ENCODE assay signal across 12 mouse cellular contexts in the genomic region with DNA sequence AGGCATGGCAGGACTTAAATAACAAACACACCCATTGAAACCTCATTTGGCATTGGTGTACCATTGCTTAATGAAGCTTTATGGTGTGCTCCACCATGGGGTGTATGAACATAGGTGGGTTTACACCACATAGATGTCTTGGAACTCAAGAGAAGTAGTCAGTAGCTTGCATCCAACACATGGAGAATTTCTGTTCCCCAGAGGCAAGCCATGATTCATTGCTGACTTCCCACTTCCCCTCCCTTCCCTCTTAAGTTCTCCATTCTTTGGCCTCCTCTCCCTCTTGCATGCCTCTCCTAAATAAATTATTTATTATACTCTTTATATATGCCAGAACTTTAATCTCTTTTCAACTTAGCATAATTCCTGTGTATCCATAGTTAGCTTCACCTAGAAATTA.
"Had no signal": no experiment of that assay in that cellular context is flagged by ENCODE, and none has a peak within 500 bp of the region (broad histone marks: within the 10 kb centered on the region; RNA-seq: fewer than 3 reads in every experiment).

No protein-coding gene starts in this region.

- DNase-seq: gastrocnemius, postnatal 14 days; gastrocnemius, postnatal 36 days; heart, adult 2 months; heart, postnatal 10 days; heart, postnatal 4 days; kidney, adult 18-20 months; kidney, adult 9 months; kidney, postnatal 10 days; kidney, postnatal 25 days; kidney, postnatal 4 days; liver; liver, embryonic 13.5 days had no signal
